In genomic region chr10:61080227-61080930, GRCm38 (mm10) we compare ENCODE assay signal across 8 mouse cellular contexts. TPM values are rescaled to one million over a fixed set of nuclear protein-coding genes. Genes with fewer than 3 reads are reported as not detected.
A peak's percentile ranks its signal among the peaks of the same experiment; 100 is the strongest.
DNase-seq lines count a peak whose midpoint lies in the region; ATAC-seq lines count a peak whose summit lies in the region.

No protein-coding gene starts in this region.

- no peak overlapping the region for H3K27ac ChIP-seq in heart, embryonic 14.5 days (replicated peaks in 1 of 2; ENCODE audit: control insufficient read depth in 1 of 2, insufficient read depth in 1 of 2, low read depth in 2 of 2, low read length in 2 of 2)
- peak overlapping the region; percentile 25; the same call in 1 of the 2 replicates for H3K27ac ChIP-seq in kidney, embryonic 15.5 days
- no peak overlapping the region for H3K27ac ChIP-seq in liver, embryonic 13.5 days

- ATAC-seq in heart, embryonic 14.5 days (ENCODE audit: insufficient number of reproducible peaks, insufficient read depth, low FRiP score, low read depth) = peak; percentile 75; the same call in 1 of the 2 replicates
- peak; percentile 94 for ATAC-seq in kidney, embryonic 15.5 days (replicated peaks; ENCODE audit: low FRiP score)
- ATAC-seq in liver, embryonic 13.5 days (ENCODE audit: low read depth) = peak; percentile 92

- H3K36me3 ChIP-seq in erythroblast, embryonic 14.5 days (ENCODE audit: control insufficient read depth) = no peaks in the 10 kb centered on the region
- no peaks in the 10 kb centered on the region for H3K36me3 ChIP-seq in heart, embryonic 14.5 days (ENCODE audit: control insufficient read depth, insufficient read depth, low read length)
- H3K36me3 ChIP-seq in kidney, embryonic 15.5 days = no peaks in the 10 kb centered on the region
- H3K36me3 ChIP-seq in liver, embryonic 13.5 days = no peaks in the 10 kb centered on the region

- peaks cover 2% of the 10 kb centered on the region for H3K27me3 ChIP-seq in erythroblast, embryonic 14.5 days (ENCODE audit: control insufficient read depth)
- no peaks in the 10 kb centered on the region for H3K27me3 ChIP-seq in heart, embryonic 14.5 days (ENCODE audit: control insufficient read depth, insufficient read depth, low read length)
- no peaks in the 10 kb centered on the region for H3K27me3 ChIP-seq in kidney, embryonic 15.5 days
- no peaks in the 10 kb centered on the region for H3K27me3 ChIP-seq in liver, embryonic 13.5 days

- H3K4me3 ChIP-seq in erythroblast, embryonic 14.5 days (replicated peaks) = peak overlapping the region; percentile 14
- H3K4me3 ChIP-seq in heart, embryonic 14.5 days (ENCODE audit: control insufficient read depth in 1 of 2, insufficient read depth in 1 of 2, low read depth in 1 of 2, low read length in 2 of 2) = peak overlapping the region; percentile 14 to 23; a peak in 2 of 4 replicates
- H3K4me3 ChIP-seq in kidney, embryonic 15.5 days (replicated peaks) = peak overlapping the region; percentile 5
- H3K4me3 ChIP-seq in liver, embryonic 13.5 days (replicated peaks) = peak overlapping the region; percentile 21; the same call in 1 of the 2 replicates

- no peaks in the 10 kb centered on the region for H3K9me3 ChIP-seq in erythroblast, embryonic 14.5 days (ENCODE audit: control insufficient read depth, low read length)
- H3K9me3 ChIP-seq in heart, embryonic 14.5 days (ENCODE audit: control insufficient read depth, low read length) = no peaks in the 10 kb centered on the region
- no peaks in the 10 kb centered on the region for H3K9me3 ChIP-seq in kidney, embryonic 15.5 days (replicated peaks)
- H3K9me3 ChIP-seq in liver, embryonic 13.5 days (replicated peaks) = no peaks in the 10 kb centered on the region

- peaks cover 11% of the 10 kb centered on the region for H3K4me1 ChIP-seq in erythroblast, embryonic 14.5 days (ENCODE audit: control insufficient read depth)
- peaks cover 9 to 11% of the 10 kb centered on the region in 2 experiments; a peak in 3 of 4 replicates for H3K4me1 ChIP-seq in heart, embryonic 14.5 days (ENCODE audit: control insufficient read depth in 2 of 2, insufficient read depth in 2 of 2, low read length in 2 of 2)
- peaks cover 21% of the 10 kb centered on the region for H3K4me1 ChIP-seq in kidney, embryonic 15.5 days
- peaks cover 16% of the 10 kb centered on the region for H3K4me1 ChIP-seq in liver, embryonic 13.5 days (replicated peaks)

- 32% methylated on average over 14 of the region's 14 CpGs for WGBS in heart, embryonic 14.5 days
- 34% methylated on average over 14 of the region's 14 CpGs for WGBS in kidney, embryonic 15.5 days
- WGBS in liver, embryonic 13.5 days (ENCODE audit: insufficient replicate concordance) = 35% methylated on average over 14 of the region's 14 CpGs

- H3K9ac ChIP-seq in heart, embryonic 14.5 days (ENCODE audit: low read length) = no peak overlapping the region
- H3K9ac ChIP-seq in kidney, embryonic 15.5 days = no peak overlapping the region
- no peak overlapping the region for H3K9ac ChIP-seq in liver, embryonic 13.5 days

- H3K4me2 ChIP-seq in heart, embryonic 14.5 days (ENCODE audit: low read length) = peak overlapping the region; percentile 40
- H3K4me2 ChIP-seq in kidney, embryonic 15.5 days = peak overlapping the region; percentile 44
- peak overlapping the region; percentile 45 for H3K4me2 ChIP-seq in liver, embryonic 13.5 days

- DNase-seq in CD4-positive helper T cell, adult 2 months (ENCODE audit: low read depth, low spot score) = peak; percentile 47
- DNase-seq in ZHBTc4 (ENCODE audit: low read depth, low spot score) = peak; percentile 98
- peak; percentile 61 for DNase-seq in liver, embryonic 13.5 days
- DNase-seq in natural killer cell, adult 2 months (ENCODE audit: low spot score in 2 of 2) = peak; percentile 46 to 51
- peak; percentile 49 for DNase-seq in thymus, postnatal 0 days (ENCODE audit: low spot score)

RNA-seq across cellular contexts. Expression of gene Pcbd1, which starts 8.8 kb away (rescaled TPM):
- polyA plus RNA-seq in erythroblast, embryonic 14.5 days (2012) = 0.41 and 0.45 TPM in 2 replicates
- polyA plus RNA-seq in heart, embryonic 14.5 days (2014; fragmentation: Nextera tagmentation; extraction: Ambion mirVana) = 84.7 and 95.5 TPM in 2 replicates
- polyA plus RNA-seq in kidney, embryonic 15.5 days (2015; fragmentation: Nextera tagmentation; extraction: Ambion mirVana) = 144 and 153 TPM in 2 replicates
- polyA plus RNA-seq in liver, embryonic 13.5 days (2015; fragmentation: Nextera tagmentation; extraction: Ambion mirVana) = 134 and 148 TPM in 2 replicates
- polyA plus RNA-seq in thymus, postnatal 0 days (2015; fragmentation: Nextera tagmentation; extraction: Ambion mirVana) = 2.7 and 2.9 TPM in 2 replicates

Comparison
In these comparisons a context has a peak if more than half of its experiments do, and no peak if none do; other contexts are left out.
1. DNase-seq: peak in every context shown above with its lines; median percentile 98 in ZHBTc4; 61 in liver, embryonic 13.5 days; 49 in thymus, postnatal 0 days; 48 in natural killer cell, adult 2 months; 47 in CD4-positive helper T cell, adult 2 months.
2. RNA of gene Pcbd1, which starts 8.8 kb away (polyA plus RNA-seq): 144 to 153 TPM in kidney, embryonic 15.5 days, 134 to 148 TPM in liver, embryonic 13.5 days and 84.7 to 95.5 TPM in heart, embryonic 14.5 days; 2.7 to 2.9 TPM in thymus, postnatal 0 days and 0.41 to 0.45 TPM in erythroblast, embryonic 14.5 days; every median in the first group is over 10 times any median in the second.
3. Peak in every context shown above with its lines, with median percentiles within 50 percentile points of each other: H3K4me3 ChIP-seq, ATAC-seq and H3K4me2 ChIP-seq.